In genomic region chr12:12827379-12827778, GRCm38 (mm10) we compare ENCODE assay signal across 16 mouse cellular contexts.
A peak's percentile ranks its signal among the peaks of the same experiment; 100 is the strongest.
DNase-seq lines count a peak whose midpoint lies in the region; ATAC-seq and TF ChIP-seq lines count a peak whose summit lies in the region.
"Had no signal": no experiment of that assay in that cellular context is flagged by ENCODE, and none has a peak within 500 bp of the region (broad histone marks: within the 10 kb centered on the region; RNA-seq: fewer than 3 reads in every experiment).

No protein-coding gene starts in this region.

- TF ChIP-seq EP300 in heart, adult 2 months (IDR thresholded peaks at IDR 0.05; ENCODE audit: insufficient read depth, low read depth, low read length) = no peak

- no peaks in the 10 kb centered on the region for H3K9me3 ChIP-seq in limb, embryonic 14.5 days (ENCODE audit: control insufficient read depth, low read length)
- no peaks in the 10 kb centered on the region for H3K9me3 ChIP-seq in limb, embryonic 10.5 days (replicated peaks)
- H3K9me3 ChIP-seq in forebrain, postnatal 0 days (ENCODE audit: low read length) = no peaks in the 10 kb centered on the region
- H3K9me3 ChIP-seq in midbrain, embryonic 11.5 days (ENCODE audit: control insufficient read depth, low read length) = no peaks in the 10 kb centered on the region
- no peaks in the 10 kb centered on the region for H3K9me3 ChIP-seq in stomach, embryonic 16.5 days (replicated peaks; ENCODE audit: control insufficient read depth, low read length)
- H3K9me3 ChIP-seq: limb, embryonic 13.5 days had no signal

- H3K4me1 ChIP-seq in limb, embryonic 14.5 days (ENCODE audit: control insufficient read depth, insufficient read depth, low read length) = no peaks in the 10 kb centered on the region
- H3K4me1 ChIP-seq in limb, embryonic 10.5 days = peaks cover 13% of the 10 kb centered on the region
- no peaks in the 10 kb centered on the region for H3K4me1 ChIP-seq in forebrain, postnatal 0 days (ENCODE audit: insufficient read depth)
- H3K4me1 ChIP-seq in midbrain, embryonic 11.5 days (ENCODE audit: control insufficient read depth, insufficient read depth, low read length) = peaks cover 16% of the 10 kb centered on the region
- H3K4me1 ChIP-seq in stomach, embryonic 16.5 days (ENCODE audit: control insufficient read depth, insufficient read depth, low read length) = peaks cover 10% of the 10 kb centered on the region; the same call in 1 of the 2 replicates
- peaks cover 6% of the 10 kb centered on the region; the same call in 1 of the 2 replicates for H3K4me1 ChIP-seq in heart, adult 2 months (ENCODE audit: control insufficient read depth, insufficient read depth, low read length)
- H3K4me1 ChIP-seq: limb, embryonic 13.5 days had no signal

- no peak overlapping the region for H3K4me2 ChIP-seq in limb, embryonic 14.5 days (replicated peaks; ENCODE audit: low read depth, low read length, severe bottlenecking)
- H3K4me2 ChIP-seq in forebrain, postnatal 0 days (ENCODE audit: low read depth) = no peak overlapping the region
- no peak overlapping the region for H3K4me2 ChIP-seq in midbrain, embryonic 11.5 days
- H3K4me2 ChIP-seq in stomach, embryonic 16.5 days (ENCODE audit: low read depth, low read length) = peak overlapping the region; percentile 20; the same call in 1 of the 2 replicates
- H3K4me2 ChIP-seq: limb, embryonic 13.5 days had no signal

- no peaks in the 10 kb centered on the region for H3K36me3 ChIP-seq in limb, embryonic 14.5 days (ENCODE audit: control insufficient read depth, insufficient read depth, low read length)
- no peaks in the 10 kb centered on the region for H3K36me3 ChIP-seq in limb, embryonic 10.5 days
- H3K36me3 ChIP-seq in forebrain, postnatal 0 days (ENCODE audit: insufficient read depth) = no peaks in the 10 kb centered on the region
- H3K36me3 ChIP-seq in midbrain, embryonic 11.5 days (ENCODE audit: control insufficient read depth, insufficient read depth, low read length) = no peaks in the 10 kb centered on the region
- H3K36me3 ChIP-seq in stomach, embryonic 16.5 days (ENCODE audit: control insufficient read depth, insufficient read depth, low read length) = no peaks in the 10 kb centered on the region
- peaks cover 2% of the 10 kb centered on the region; the same call in 1 of the 2 replicates for H3K36me3 ChIP-seq in heart, adult 2 months (ENCODE audit: control insufficient read depth, insufficient read depth, low read length)
- H3K36me3 ChIP-seq: limb, embryonic 13.5 days had no signal

- H3K4me3 ChIP-seq in limb, embryonic 14.5 days (replicated peaks; ENCODE audit: low read length) = no peak overlapping the region
- H3K4me3 ChIP-seq in limb, embryonic 10.5 days = no peak overlapping the region
- no peak overlapping the region for H3K4me3 ChIP-seq in forebrain, postnatal 0 days (ENCODE audit: low read depth, low read length)
- no peak overlapping the region for H3K4me3 ChIP-seq in midbrain, embryonic 11.5 days (ENCODE audit: low read depth, low read length)
- no peak overlapping the region for H3K4me3 ChIP-seq in stomach, embryonic 16.5 days (replicated peaks; ENCODE audit: low read length)
- no peak overlapping the region for H3K4me3 ChIP-seq in heart, adult 2 months
- H3K4me3 ChIP-seq: limb, embryonic 13.5 days had no signal

- no peak for TF ChIP-seq CTCF in forebrain, postnatal 0 days (IDR thresholded peaks at IDR 0.05; ENCODE audit: low read depth)
- no peak for TF ChIP-seq CTCF in heart, adult 2 months (IDR thresholded peaks at IDR 0.05)

- intact Hi-C loops in heart, adult 2 months (cut with DNase I) = no loop called here

- H3K27me3 ChIP-seq in limb, embryonic 14.5 days (ENCODE audit: control insufficient read depth, insufficient read depth, low read length) = no peaks in the 10 kb centered on the region
- no peaks in the 10 kb centered on the region for H3K27me3 ChIP-seq in limb, embryonic 10.5 days (ENCODE audit: low read depth, poor library complexity, severe bottlenecking)
- H3K27me3 ChIP-seq in forebrain, postnatal 0 days (ENCODE audit: insufficient read depth, low read length) = no peaks in the 10 kb centered on the region
- no peaks in the 10 kb centered on the region for H3K27me3 ChIP-seq in midbrain, embryonic 11.5 days (ENCODE audit: control insufficient read depth, insufficient read depth, low read length)
- H3K27me3 ChIP-seq in stomach, embryonic 16.5 days (ENCODE audit: control insufficient read depth, insufficient read depth, low read length) = no peaks in the 10 kb centered on the region
- no peaks in the 10 kb centered on the region for H3K27me3 ChIP-seq in heart, adult 2 months (ENCODE audit: control insufficient read depth, insufficient read depth, low read length)
- H3K27me3 ChIP-seq: limb, embryonic 13.5 days; Patski had no signal

- DNase-seq in limb, embryonic 14.5 days (ENCODE audit: low spot score) = peak; percentile 33
- no peak for DNase-seq in limb, embryonic 10.5 days (ENCODE audit: low spot score)
- no peak for DNase-seq in forebrain, postnatal 0 days
- DNase-seq in midbrain, embryonic 11.5 days (ENCODE audit: low spot score, missing footprints) = no peak
- no peak for DNase-seq in heart, adult 2 months
- no peak for DNase-seq in adrenal gland, postnatal 10 days
- no peak for DNase-seq in urinary bladder, adult 2 months (ENCODE audit: low spot score)
- DNase-seq: cerebellum, postnatal 25 days; heart, adult 18-20 months; spleen, adult 18-20 months; thymus, postnatal 14 days had no signal

- H3K9ac ChIP-seq in limb, embryonic 14.5 days (ENCODE audit: low read depth, low read length, severe bottlenecking) = no peak overlapping the region
- H3K9ac ChIP-seq in forebrain, postnatal 0 days = no peak overlapping the region
- H3K9ac ChIP-seq in midbrain, embryonic 11.5 days (ENCODE audit: low read length) = no peak overlapping the region
- no peak overlapping the region; the same call in 1 of the 2 replicates for H3K9ac ChIP-seq in stomach, embryonic 16.5 days (ENCODE audit: low read length)
- no peak overlapping the region for H3K9ac ChIP-seq in heart, adult 2 months (ENCODE audit: low read depth, low read length)
- H3K9ac ChIP-seq: limb, embryonic 13.5 days had no signal

- no peaks in the 10 kb centered on the region for H3K79me2 ChIP-seq in heart, adult 2 months (replicated peaks; ENCODE audit: control insufficient read depth, insufficient read depth, low read length)

- TF ChIP-seq POLR2A in limb, embryonic 14.5 days (IDR thresholded peaks at IDR 0.05; ENCODE audit: borderline replicate concordance, extremely low read depth, insufficient read depth, insufficient read length) = no peak
- no peak for TF ChIP-seq POLR2A in heart, adult 2 months (IDR thresholded peaks at IDR 0.05; ENCODE audit: insufficient read depth, low read depth, low read length)

- no peak for ATAC-seq in limb, embryonic 14.5 days (ENCODE audit: low FRiP score, low read depth)
- peak; percentile 38; the same call in 1 of the 2 replicates for ATAC-seq in forebrain, postnatal 0 days
- ATAC-seq in midbrain, embryonic 11.5 days (ENCODE audit: low FRiP score) = peak; percentile 15; the same call in 1 of the 2 replicates
- peak; percentile 66; the same call in 1 of the 2 replicates for ATAC-seq in stomach, embryonic 16.5 days (ENCODE audit: insufficient read depth, low FRiP score)
- ATAC-seq: inflammation-experienced regulatory T-cells, adult 6 months; Patski had no signal

- 56% methylated on average over 9 of the region's 9 CpGs for WGBS in limb, embryonic 14.5 days
- WGBS in limb, embryonic 10.5 days = 65% methylated on average over 9 of the region's 9 CpGs
- 45% methylated on average over 9 of the region's 9 CpGs for WGBS in forebrain, postnatal 0 days
- WGBS in midbrain, embryonic 11.5 days = 55% methylated on average over 9 of the region's 9 CpGs
- 38% methylated on average over 9 of the region's 9 CpGs for WGBS in stomach, embryonic 16.5 days
- WGBS in heart, adult 2 months = 58% methylated on average over 9 of the region's 9 CpGs

- H3K27ac ChIP-seq in limb, embryonic 14.5 days (replicated peaks; ENCODE audit: low read depth, low read length) = no peak overlapping the region
- H3K27ac ChIP-seq in limb, embryonic 10.5 days = no peak overlapping the region
- no peak overlapping the region for H3K27ac ChIP-seq in forebrain, postnatal 0 days (ENCODE audit: low read depth, low read length)
- peak overlapping the region; percentile 48; the same call in 1 of the 2 replicates for H3K27ac ChIP-seq in midbrain, embryonic 11.5 days (ENCODE audit: low read depth, low read length)
- H3K27ac ChIP-seq in stomach, embryonic 16.5 days (ENCODE audit: low read length) = no peak overlapping the region
- no peak overlapping the region for H3K27ac ChIP-seq in heart, adult 2 months
- H3K27ac ChIP-seq: limb, embryonic 13.5 days; macrophage had no signal
